Mouse (Mus musculus): ENCODE results near the gene Nfu1.
"Not testable (repeated sequence)": the region's sequence is repeated elsewhere in the genome, so short reads cannot be mapped to it uniquely, and the experiment has no call there.

The Nfu1 gene

GRCm38 (mm10) chr6:87026980-87027379 lies 17.9 kb downstream of the Nfu1 start:
- DNase-seq (ENCODE audit: low read depth), result no peak

GRCm38 (mm10) chr6:87028881-87029280 lies 19.8 kb downstream of the Nfu1 start:
- DNase-seq (ENCODE audit: low read depth), result no peak

- not testable (repeated sequence) for DNase-seq (ENCODE audit: low read depth)
Observed at GRCm38 (mm10) chr6:87031310-87031709, 22.3 kb downstream of the Nfu1 start.

GRCm38 (mm10) chr6:87032401-87032800 lies 23.4 kb downstream of the Nfu1 start:
- no peak for DNase-seq (ENCODE audit: low read depth)

- DNase-seq (ENCODE audit: low read depth), result no peak
Observed at GRCm38 (mm10) chr6:87034395-87034794, 25.4 kb downstream of the Nfu1 start.

GRCm38 (mm10) chr6:87037826-87038620 lies 29.0 kb downstream of the Nfu1 start:
- DNase-seq (ENCODE audit: low read depth), result no peak

- DNase-seq (ENCODE audit: low read depth), result no peak
Observed at GRCm38 (mm10) chr6:87039161-87039560, 30.1 kb downstream of the Nfu1 start.

GRCm38 (mm10) chr6:87040971-87041370 lies 31.9 kb downstream of the Nfu1 start:
- no peak for DNase-seq (ENCODE audit: low read depth)

GRCm38 (mm10) chr6:87041431-87041830 lies 32.4 kb downstream of the Nfu1 start:
- no peak for DNase-seq (ENCODE audit: low read depth)

GRCm38 (mm10) chr6:87042004-87042336 lies 32.9 kb downstream of the Nfu1 start:
- no peak for DNase-seq (ENCODE audit: low read depth)

GRCm38 (mm10) chr6:87042337-87043130 lies 33.5 kb downstream of the Nfu1 start, which contains the start of gene Gfpt1:
TSS of gene Gfpt1 (plus strand) at chr6:87042846.
- peak; percentile 86 for DNase-seq (ENCODE audit: low read depth)

- no peak for DNase-seq (ENCODE audit: low read depth)
Observed at GRCm38 (mm10) chr6:87043131-87043516, 34.1 kb downstream of the Nfu1 start.

GRCm38 (mm10) chr6:87044895-87045294 lies 35.9 kb downstream of the Nfu1 start:
- DNase-seq (ENCODE audit: low read depth), result no peak

- no peak for DNase-seq (ENCODE audit: low read depth)
Observed at GRCm38 (mm10) chr6:87045507-87045906, 36.5 kb downstream of the Nfu1 start.

- DNase-seq (ENCODE audit: low read depth), result not testable (repeated sequence)
Observed at GRCm38 (mm10) chr6:87048712-87049111, 39.7 kb downstream of the Nfu1 start.

GRCm38 (mm10) chr6:87051886-87052425 lies 42.9 kb downstream of the Nfu1 start:
- no peak for DNase-seq (ENCODE audit: low read depth)

GRCm38 (mm10) chr6:87054193-87054592 lies 45.2 kb downstream of the Nfu1 start:
- DNase-seq (ENCODE audit: low read depth), result no peak

GRCm38 (mm10) chr6:87059754-87060153 lies 50.7 kb downstream of the Nfu1 start:
- DNase-seq (ENCODE audit: low read depth), result no peak

- no peak for DNase-seq (ENCODE audit: low read depth)
Observed at GRCm38 (mm10) chr6:87063586-87063985, 54.5 kb downstream of the Nfu1 start.

GRCm38 (mm10) chr6:87068209-87068608 lies 59.2 kb downstream of the Nfu1 start:
- DNase-seq (ENCODE audit: low read depth), result no peak

GRCm38 (mm10) chr6:87069195-87069900 lies 60.3 kb downstream of the Nfu1 start:
- DNase-seq (ENCODE audit: low read depth), result no peak

- DNase-seq (ENCODE audit: low read depth), result no peak
Observed at GRCm38 (mm10) chr6:87070641-87071040, 61.6 kb downstream of the Nfu1 start.
